ENCODE assay signal across 20 mouse cellular contexts in genomic region chr17:8210170-8210569, GRCm38 (mm10). TPM values are rescaled to one million over a fixed set of nuclear protein-coding genes. Genes with fewer than 3 reads are reported as not detected.
DNase-seq lines count a peak whose midpoint lies in the region; ATAC-seq lines count a peak whose summit lies in the region.
"Had no signal": no experiment of that assay in that cellular context is flagged by ENCODE, and none has a peak within 500 bp of the region (broad histone marks: within the 10 kb centered on the region; RNA-seq: fewer than 3 reads in every experiment).

No protein-coding gene starts in this region.

- H3K4me1 ChIP-seq in forebrain, embryonic 11.5 days (replicated peaks; ENCODE audit: control insufficient read depth, insufficient read depth, low read length), result no peaks in the 10 kb centered on the region
- no peaks in the 10 kb centered on the region for H3K4me1 ChIP-seq in forebrain, embryonic 10.5 days
- H3K4me1 ChIP-seq in kidney, embryonic 16.5 days (ENCODE audit: insufficient read depth, low read length), result no peaks in the 10 kb centered on the region
- H3K4me1 ChIP-seq in midbrain, embryonic 13.5 days (replicated peaks), result no peaks in the 10 kb centered on the region
- H3K4me1 ChIP-seq: embryonic facial prominence, embryonic 13.5 days; heart, embryonic 13.5 days; hindbrain, embryonic 12.5 days had no signal

- DNase-seq in forebrain, embryonic 11.5 days (ENCODE audit: low spot score), result peak; percentile 30
- no peak for DNase-seq in forebrain, embryonic 10.5 days (ENCODE audit: extremely low spot score, low spot score)
- DNase-seq in CD4-positive helper T cell, adult 2 months (ENCODE audit: low read depth, low spot score), result peak; percentile 29
- peak; percentile 74 for DNase-seq in splenic B cell, adult 2 months (ENCODE audit: low read depth, low spot score)
- DNase-seq: adrenal gland, postnatal 10 days; cerebellum, adult 11-12 months; cerebellum, adult 9-10 months; cerebellum, postnatal 25 days; gastrocnemius, adult 2 months; heart, postnatal 36 days had no signal

- no peaks in the 10 kb centered on the region for H3K27me3 ChIP-seq in forebrain, embryonic 11.5 days (ENCODE audit: control insufficient read depth, insufficient read depth, low read length)
- no peaks in the 10 kb centered on the region for H3K27me3 ChIP-seq in forebrain, embryonic 10.5 days (ENCODE audit: poor library complexity, severe bottlenecking)
- H3K27me3 ChIP-seq in splenic B cell, adult 2 months (ENCODE audit: control insufficient read depth, insufficient read depth, low read length, poor library complexity, severe bottlenecking), result no peaks in the 10 kb centered on the region
- H3K27me3 ChIP-seq in kidney, embryonic 16.5 days (ENCODE audit: insufficient read depth, low read length), result no peaks in the 10 kb centered on the region
- no peaks in the 10 kb centered on the region for H3K27me3 ChIP-seq in midbrain, embryonic 13.5 days
- H3K27me3 ChIP-seq: embryonic facial prominence, embryonic 13.5 days; hindbrain, embryonic 12.5 days had no signal

- no peak for ATAC-seq in forebrain, embryonic 11.5 days (replicated peaks; ENCODE audit: low FRiP score)
- peak; percentile 67 for ATAC-seq in activated CD4-positive, CD25-positive, alpha-beta regulatory T cell, adult 4 months
- no peak for ATAC-seq in kidney, embryonic 16.5 days (ENCODE audit: low FRiP score, low TSS enrichment)
- no peak for ATAC-seq in midbrain, embryonic 13.5 days
- ATAC-seq: forebrain, embryonic 14.5 days; hindbrain, embryonic 16.5 days had no signal

- no peak overlapping the region for H3K4me2 ChIP-seq in forebrain, embryonic 11.5 days (ENCODE audit: low read depth, low read length, severe bottlenecking)
- no peak overlapping the region for H3K4me2 ChIP-seq in kidney, embryonic 16.5 days (replicated peaks; ENCODE audit: low read depth, low read length)
- H3K4me2 ChIP-seq in midbrain, embryonic 13.5 days (replicated peaks), result no peak overlapping the region
- H3K4me2 ChIP-seq: embryonic facial prominence, embryonic 13.5 days; heart, embryonic 13.5 days; hindbrain, embryonic 12.5 days had no signal

- no peaks in the 10 kb centered on the region for H3K36me3 ChIP-seq in forebrain, embryonic 11.5 days (ENCODE audit: control insufficient read depth, insufficient read depth, low read length)
- no peaks in the 10 kb centered on the region for H3K36me3 ChIP-seq in forebrain, embryonic 10.5 days (replicated peaks)
- H3K36me3 ChIP-seq in splenic B cell, adult 2 months (ENCODE audit: control insufficient read depth, insufficient read depth, low read length, poor library complexity, severe bottlenecking), result no peaks in the 10 kb centered on the region
- H3K36me3 ChIP-seq in kidney, embryonic 16.5 days (ENCODE audit: insufficient read depth, low read length), result no peaks in the 10 kb centered on the region
- H3K36me3 ChIP-seq in midbrain, embryonic 13.5 days, result no peaks in the 10 kb centered on the region
- H3K36me3 ChIP-seq: embryonic facial prominence, embryonic 13.5 days; heart, embryonic 13.5 days; hindbrain, embryonic 12.5 days had no signal

- no peak overlapping the region for H3K9ac ChIP-seq in forebrain, embryonic 11.5 days (ENCODE audit: low read length)
- H3K9ac ChIP-seq in kidney, embryonic 16.5 days (replicated peaks; ENCODE audit: low read length), result no peak overlapping the region
- no peak overlapping the region for H3K9ac ChIP-seq in midbrain, embryonic 13.5 days (replicated peaks)
- H3K9ac ChIP-seq: embryonic facial prominence, embryonic 13.5 days; heart, embryonic 13.5 days; hindbrain, embryonic 12.5 days had no signal

- no peak overlapping the region for H3K4me3 ChIP-seq in forebrain, embryonic 11.5 days (ENCODE audit: low read depth, low read length)
- no peak overlapping the region for H3K4me3 ChIP-seq in forebrain, embryonic 10.5 days
- H3K4me3 ChIP-seq in kidney, embryonic 16.5 days (ENCODE audit: low read length), result no peak overlapping the region
- H3K4me3 ChIP-seq in midbrain, embryonic 13.5 days (replicated peaks), result no peak overlapping the region
- H3K4me3 ChIP-seq: embryonic facial prominence, embryonic 13.5 days; gastrocnemius, adult 2 months; heart, embryonic 13.5 days; hindbrain, embryonic 12.5 days had no signal

- H3K9me3 ChIP-seq in forebrain, embryonic 11.5 days (ENCODE audit: control insufficient read depth, low read length), result no peaks in the 10 kb centered on the region
- no peaks in the 10 kb centered on the region for H3K9me3 ChIP-seq in forebrain, embryonic 10.5 days
- H3K9me3 ChIP-seq in kidney, embryonic 16.5 days (ENCODE audit: low read length), result no peaks in the 10 kb centered on the region
- no peaks in the 10 kb centered on the region for H3K9me3 ChIP-seq in midbrain, embryonic 13.5 days
- H3K9me3 ChIP-seq: embryonic facial prominence, embryonic 13.5 days; G1E; heart, embryonic 13.5 days; hindbrain, embryonic 12.5 days had no signal

- no peak overlapping the region for H3K27ac ChIP-seq in forebrain, embryonic 11.5 days (ENCODE audit: low read depth, low read length)
- H3K27ac ChIP-seq in forebrain, embryonic 10.5 days, result no peak overlapping the region
- H3K27ac ChIP-seq in kidney, embryonic 16.5 days (ENCODE audit: low read length), result no peak overlapping the region
- H3K27ac ChIP-seq in midbrain, embryonic 13.5 days, result no peak overlapping the region
- H3K27ac ChIP-seq: embryonic facial prominence, embryonic 13.5 days; gastrocnemius, adult 2 months; heart, embryonic 13.5 days; hindbrain, embryonic 12.5 days had no signal

- 57% methylated on average over 3 of the region's 3 CpGs for WGBS in forebrain, embryonic 11.5 days
- 68% methylated on average over 3 of the region's 3 CpGs for WGBS in forebrain, embryonic 10.5 days
- WGBS in kidney, embryonic 16.5 days, result 65% methylated on average over 3 of the region's 3 CpGs
- 77% methylated on average over 3 of the region's 3 CpGs for WGBS in midbrain, embryonic 13.5 days

RNA-seq across cellular contexts. Expression of gene Ccr6, which starts 25.7 kb away (rescaled TPM):
- not detected in 2 replicates for polyA plus RNA-seq in forebrain, embryonic 11.5 days (2014; fragmentation: Nextera tagmentation; extraction: Ambion mirVana)
- polyA plus RNA-seq in forebrain, embryonic 10.5 days (2016; fragmentation: Nextera tagmentation; extraction: Ambion mirVana), result not detected in 2 replicates
- polyA plus RNA-seq in activated CD4-positive, CD25-positive, alpha-beta regulatory T cell, adult 4 months (2017; shearing (Covaris generic)), result 10 to 100 TPM; 90.9 to 94.0 TPM
- not detected in 2 replicates for polyA plus RNA-seq in kidney, embryonic 16.5 days (2015; fragmentation: Nextera tagmentation; extraction: Ambion mirVana)
- polyA plus RNA-seq in midbrain, embryonic 13.5 days (2015; fragmentation: Nextera tagmentation; extraction: Ambion mirVana), result not detected in 2 replicates
- polyA plus RNA-seq: embryonic facial prominence, embryonic 13.5 days; forebrain, embryonic 14.5 days; G1E; heart, embryonic 13.5 days; heart, postnatal 0 days; hindbrain, embryonic 12.5 days; hindbrain, embryonic 16.5 days had no signal

RNA-seq across cellular contexts. Expression of gene Fgfr1op, which starts 44.9 kb away (rescaled TPM):
- polyA plus RNA-seq in forebrain, embryonic 11.5 days (2014; fragmentation: Nextera tagmentation; extraction: Ambion mirVana), result 49.9 and 55.5 TPM in 2 replicates
- polyA plus RNA-seq in forebrain, embryonic 10.5 days (2016; fragmentation: Nextera tagmentation; extraction: Ambion mirVana), result 57.7 and 60.9 TPM in 2 replicates
- 10 to 100 TPM; 20.7 to 25.4 TPM for polyA plus RNA-seq in activated CD4-positive, CD25-positive, alpha-beta regulatory T cell, adult 4 months (2017; shearing (Covaris generic))
- polyA plus RNA-seq in kidney, embryonic 16.5 days (2015; fragmentation: Nextera tagmentation; extraction: Ambion mirVana), result 42.5 and 44.4 TPM in 2 replicates
- polyA plus RNA-seq in midbrain, embryonic 13.5 days (2015; fragmentation: Nextera tagmentation; extraction: Ambion mirVana), result 27.5 and 28.5 TPM in 2 replicates

Comparison
In these comparisons a context has a peak if more than half of its experiments do, and no peak if none do; other contexts are left out.
1. RNA of gene Ccr6, which starts 25.7 kb away (polyA plus RNA-seq): 90.9 to 94.0 TPM in activated CD4-positive, CD25-positive, alpha-beta regulatory T cell, adult 4 months; not detected in midbrain, embryonic 13.5 days, not detected in forebrain, embryonic 11.5 days, not detected in forebrain, embryonic 10.5 days and not detected in kidney, embryonic 16.5 days; every median in the first group is over 10 times any median in the second.